Mouse (Mus musculus) thymus, adult 2 months (tissue): ENCODE results near the gene Tra2b.

Source experiments
- CTCF ChIP-seq: fragments of 200-500 bp; IDR thresholded peaks from 2 replicates; pipeline ENCODE4 v1.5.1; 2012; ENCODE audit warnings: mild to moderate bottlenecking, control low read depth, low read length, moderate library complexity, borderline replicate concordance; ENCODE audit not compliant: control insufficient read depth, poor library complexity, insufficient read depth; ENCODE audit errors: extremely low read depth
- POLR2A ChIP-seq: fragments of 200-500 bp; IDR thresholded peaks from 2 replicates; pipeline ENCODE4 v1.6.1; 2012; ENCODE audit warnings: mild to moderate bottlenecking, low read length, control low read depth, moderate library complexity; ENCODE audit not compliant: control insufficient read depth, poor library complexity, insufficient read depth; ENCODE audit errors: extremely low read depth

GRCm38 (mm10) chr16:22250307-22250706, 15.5 kb downstream of the Tra2b start:
- TF ChIP-seq CTCF (no peak), POLR2A (no peak)
